ENCODE assay signal across 8 mouse cellular contexts in the genomic region with DNA sequence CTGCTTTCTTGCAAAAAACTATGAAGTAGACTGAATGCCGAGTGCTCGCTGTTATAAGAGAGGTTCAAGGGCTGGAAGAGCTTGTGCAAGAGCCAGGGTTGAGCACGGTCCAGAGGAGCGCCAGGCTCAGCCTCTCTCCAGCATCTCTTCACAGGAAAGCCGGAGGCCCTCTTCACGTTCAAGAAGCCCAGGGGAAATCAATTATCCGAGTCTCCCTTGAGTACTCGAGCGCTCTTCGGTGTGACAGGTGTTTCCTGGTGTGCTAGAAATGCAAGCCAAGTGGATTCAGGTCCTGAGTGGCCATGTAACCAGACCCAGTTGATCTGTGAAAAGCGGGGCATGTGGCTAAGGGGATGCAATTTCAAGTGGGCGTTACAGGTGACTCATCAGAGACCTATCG. TPM values are rescaled to one million over a fixed set of nuclear protein-coding genes. Genes with fewer than 3 reads are reported as not detected.
DNase-seq lines count a peak whose midpoint lies in the region; ATAC-seq and TF ChIP-seq lines count a peak whose summit lies in the region.

A gene (plus strand): TSS at position 295 of the 400 bp plus-strand sequence.

- H3K27ac ChIP-seq in embryonic facial prominence, embryonic 11.5 days (replicated peaks; ENCODE audit: low read depth, low read length) = no peak within 1 kb of the TSS
- peak within 1 kb of the TSS; percentile 87 for H3K27ac ChIP-seq in hindbrain, embryonic 14.5 days
- peak within 1 kb of the TSS; percentile 50; the same call in 1 of the 2 replicates for H3K27ac ChIP-seq in liver, embryonic 16.5 days (ENCODE audit: low read length)
- peak within 1 kb of the TSS; percentile 90 for H3K27ac ChIP-seq in neural tube, embryonic 14.5 days (ENCODE audit: low read depth, low read length)

- WGBS in embryonic facial prominence, embryonic 11.5 days = 29% methylated on average over 13 of the region's 13 CpGs
- 30% methylated on average over 13 of the region's 13 CpGs for WGBS in hindbrain, embryonic 14.5 days
- WGBS in liver, embryonic 16.5 days (ENCODE audit: insufficient replicate concordance) = 23% methylated on average over 13 of the region's 13 CpGs
- WGBS in neural tube, embryonic 14.5 days = 25% methylated on average over 13 of the region's 13 CpGs

- peak within 1 kb of the TSS; percentile 94 for H3K4me3 ChIP-seq in G1E (ENCODE audit: low read depth, low read length)
- peak within 1 kb of the TSS; percentile 88 for H3K4me3 ChIP-seq in embryonic facial prominence, embryonic 11.5 days (ENCODE audit: low read depth, low read length)
- peak within 1 kb of the TSS; percentile 76 for H3K4me3 ChIP-seq in hindbrain, embryonic 14.5 days (replicated peaks; ENCODE audit: low read length)
- peak within 1 kb of the TSS; percentile 90 for H3K4me3 ChIP-seq in liver, embryonic 16.5 days (ENCODE audit: low read depth, low read length)
- H3K4me3 ChIP-seq in neural tube, embryonic 14.5 days (ENCODE audit: low read depth, low read length) = peak within 1 kb of the TSS; percentile 77

- H3K36me3 ChIP-seq in G1E (replicated peaks) = peaks cover 18% of the 10 kb centered on the region
- H3K36me3 ChIP-seq in embryonic facial prominence, embryonic 11.5 days (replicated peaks; ENCODE audit: control insufficient read depth, insufficient read depth, low read depth, low read length) = no peaks in the 10 kb centered on the region
- H3K36me3 ChIP-seq in hindbrain, embryonic 14.5 days (replicated peaks; ENCODE audit: control insufficient read depth, insufficient read depth) = peaks cover 3% of the 10 kb centered on the region; the same call in 1 of the 2 replicates
- no peaks in the 10 kb centered on the region for H3K36me3 ChIP-seq in liver, embryonic 16.5 days (ENCODE audit: control insufficient read depth, insufficient read depth)
- no peaks in the 10 kb centered on the region for H3K36me3 ChIP-seq in neural tube, embryonic 14.5 days (ENCODE audit: control insufficient read depth, insufficient read depth, low read length)

- 0 out of 2 replicates have a peak, but pooled peaks have one; percentile 1 for ATAC-seq in frontal cortex, adult (ENCODE audit: low TSS enrichment)
- no peak for ATAC-seq in G1E (ENCODE audit: extremely low read depth, insufficient number of reproducible peaks, low FRiP score, poor library complexity, severe bottlenecking)
- peak; percentile 21 for ATAC-seq in embryonic facial prominence, embryonic 11.5 days (replicated peaks; ENCODE audit: insufficient number of reproducible peaks, low FRiP score, low TSS enrichment, low read depth)
- peak; percentile 7; the same call in 1 of the 2 replicates for ATAC-seq in hindbrain, embryonic 14.5 days (ENCODE audit: low FRiP score)
- no peak for ATAC-seq in liver, embryonic 16.5 days (ENCODE audit: low read depth)
- peak; percentile 12 for ATAC-seq in neural tube, embryonic 14.5 days (ENCODE audit: low read depth)

- DNase-seq in frontal cortex, postnatal 25 days (ENCODE audit: low spot score in 2 of 2) = no peak
- no peak for DNase-seq in G1E (ENCODE audit: low spot score)
- peak; percentile 6 for DNase-seq in embryonic facial prominence, embryonic 11.5 days (ENCODE audit: low spot score)
- DNase-seq in hindbrain, embryonic 14.5 days (ENCODE audit: low spot score) = no peak
- DNase-seq in ovary, postnatal 14 days (ENCODE audit: low spot score) = no peak

- peaks cover 26% of the 10 kb centered on the region for H3K4me1 ChIP-seq in G1E (ENCODE audit: insufficient read depth, low read depth, low read length)
- no peaks in the 10 kb centered on the region for H3K4me1 ChIP-seq in embryonic facial prominence, embryonic 11.5 days (ENCODE audit: control insufficient read depth, insufficient read depth, low read length)
- H3K4me1 ChIP-seq in hindbrain, embryonic 14.5 days (replicated peaks; ENCODE audit: control insufficient read depth, insufficient read depth, low read length) = peaks cover 11% of the 10 kb centered on the region
- peaks cover 14% of the 10 kb centered on the region for H3K4me1 ChIP-seq in liver, embryonic 16.5 days (ENCODE audit: control insufficient read depth, low read depth, low read length)
- no peaks in the 10 kb centered on the region for H3K4me1 ChIP-seq in neural tube, embryonic 14.5 days (ENCODE audit: control insufficient read depth, insufficient read depth, low read length)

- no peaks in the 10 kb centered on the region for H3K27me3 ChIP-seq in G1E (ENCODE audit: insufficient read depth, low read length)
- H3K27me3 ChIP-seq in embryonic facial prominence, embryonic 11.5 days (ENCODE audit: control insufficient read depth, insufficient read depth, low read length) = no peaks in the 10 kb centered on the region
- H3K27me3 ChIP-seq in hindbrain, embryonic 14.5 days (ENCODE audit: control insufficient read depth, insufficient read depth, low read length) = no peaks in the 10 kb centered on the region
- H3K27me3 ChIP-seq in liver, embryonic 16.5 days (ENCODE audit: control insufficient read depth, insufficient read depth, low read depth, low read length) = no peaks in the 10 kb centered on the region
- no peaks in the 10 kb centered on the region for H3K27me3 ChIP-seq in neural tube, embryonic 14.5 days (ENCODE audit: control insufficient read depth, insufficient read depth, low read length)

- no peaks in the 10 kb centered on the region for H3K9me3 ChIP-seq in G1E (replicated peaks)
- H3K9me3 ChIP-seq in embryonic facial prominence, embryonic 11.5 days (replicated peaks; ENCODE audit: control insufficient read depth, low read length) = no peaks in the 10 kb centered on the region
- H3K9me3 ChIP-seq in hindbrain, embryonic 14.5 days (ENCODE audit: control insufficient read depth, low read length) = no peaks in the 10 kb centered on the region
- H3K9me3 ChIP-seq in liver, embryonic 16.5 days (replicated peaks; ENCODE audit: control insufficient read depth, low read length) = no peaks in the 10 kb centered on the region
- no peaks in the 10 kb centered on the region for H3K9me3 ChIP-seq in neural tube, embryonic 14.5 days (ENCODE audit: control insufficient read depth, low read length)

- peak within 1 kb of the TSS; percentile 74 for H3K4me2 ChIP-seq in embryonic facial prominence, embryonic 11.5 days (ENCODE audit: low read depth, low read length)
- H3K4me2 ChIP-seq in hindbrain, embryonic 14.5 days (replicated peaks) = peak within 1 kb of the TSS; percentile 85
- H3K4me2 ChIP-seq in liver, embryonic 16.5 days (ENCODE audit: low read depth, low read length) = peak within 1 kb of the TSS; percentile 84
- peak within 1 kb of the TSS; percentile 63 for H3K4me2 ChIP-seq in neural tube, embryonic 14.5 days (ENCODE audit: low read depth, low read length)

- no peak for TF ChIP-seq CTCF in G1E (IDR thresholded peaks at IDR 0.05; ENCODE audit: low read depth, low read length)

- H3K9ac ChIP-seq in embryonic facial prominence, embryonic 11.5 days (replicated peaks; ENCODE audit: low read length) = peak within 1 kb of the TSS; percentile 75
- H3K9ac ChIP-seq in hindbrain, embryonic 14.5 days = peak within 1 kb of the TSS; percentile 73
- H3K9ac ChIP-seq in liver, embryonic 16.5 days (ENCODE audit: low read depth, low read length) = peak within 1 kb of the TSS; percentile 78
- peak within 1 kb of the TSS; percentile 84 for H3K9ac ChIP-seq in neural tube, embryonic 14.5 days (replicated peaks; ENCODE audit: low read depth, low read length)

RNA-seq across cellular contexts. Expression of the gene that starts here (rescaled TPM):
- total RNA-seq in G1E (2014; fragmentation: Nextera tagmentation) (8.6 and 9.1 TPM in 2 replicates), G1E (2017) (16.2 and 17.0 TPM in 2 replicates)
- polyA plus RNA-seq in G1E (2012) = 0.19 and 0.50 TPM in 2 replicates
- 6.6 and 7.8 TPM in 2 replicates for polyA plus RNA-seq in embryonic facial prominence, embryonic 11.5 days (2014; fragmentation: Nextera tagmentation; extraction: Ambion mirVana)
- 5.2 and 6.5 TPM in 2 replicates for polyA plus RNA-seq in hindbrain, embryonic 14.5 days (2014; fragmentation: Nextera tagmentation; extraction: Ambion mirVana)
- 2.7 and 3.1 TPM in 2 replicates for polyA plus RNA-seq in liver, embryonic 16.5 days (2015; fragmentation: Nextera tagmentation; extraction: Ambion mirVana)
- polyA plus RNA-seq in neural tube, embryonic 14.5 days (2014; fragmentation: Nextera tagmentation; extraction: Ambion mirVana) = 5.8 and 6.7 TPM in 2 replicates

Comparison
In these comparisons a context has a peak if more than half of its experiments do, and no peak if none do; other contexts are left out.
1. ATAC-seq: peak in frontal cortex, adult (single experiment), embryonic facial prominence, embryonic 11.5 days (single experiment), hindbrain, embryonic 14.5 days (single experiment) and neural tube, embryonic 14.5 days (single experiment); none in G1E (single experiment) and liver, embryonic 16.5 days (single experiment).
2. Peak in every context shown above with its lines, with median percentiles within 50 percentile points of each other: H3K4me3 ChIP-seq, H3K4me2 ChIP-seq and H3K9ac ChIP-seq.